24 mouse cellular contexts compared by ENCODE assay signal in genomic region chr10:67999170-67999569, GRCm38 (mm10). TPM values are rescaled to one million over a fixed set of nuclear protein-coding genes. Genes with fewer than 3 reads are reported as not detected.
"Had no signal": no experiment of that assay in that cellular context is flagged by ENCODE, and none has a peak within 500 bp of the region (broad histone marks: within the 10 kb centered on the region; RNA-seq: fewer than 3 reads in every experiment).

No protein-coding gene starts in this region.

- H3K4me1 ChIP-seq: embryonic facial prominence, embryonic 12.5 days; forebrain, embryonic 12.5 days; forebrain, embryonic 13.5 days had no signal

- H3K36me3 ChIP-seq: embryonic facial prominence, embryonic 12.5 days; embryonic facial prominence, embryonic 13.5 days; embryonic facial prominence, embryonic 15.5 days; forebrain, embryonic 15.5 days had no signal

- H3K4me3 ChIP-seq: embryonic facial prominence, embryonic 10.5 days; embryonic facial prominence, embryonic 12.5 days; embryonic facial prominence, embryonic 13.5 days; embryonic facial prominence, embryonic 15.5 days; erythroblast, embryonic 14.5 days; forebrain, embryonic 10.5 days; forebrain, embryonic 12.5 days; forebrain, embryonic 13.5 days; forebrain, embryonic 15.5 days; gastrocnemius, adult 2 months; heart, adult 2 months; heart, embryonic 10.5 days had no signal

- H3K4me2 ChIP-seq: embryonic facial prominence, embryonic 12.5 days; embryonic facial prominence, embryonic 13.5 days; forebrain, embryonic 12.5 days; forebrain, embryonic 13.5 days; forebrain, embryonic 15.5 days had no signal

- H3K27me3 ChIP-seq: embryonic facial prominence, embryonic 12.5 days; embryonic facial prominence, embryonic 13.5 days; embryonic facial prominence, embryonic 15.5 days; forebrain, embryonic 12.5 days; forebrain, embryonic 13.5 days; forebrain, embryonic 15.5 days had no signal

- H3K9ac ChIP-seq: embryonic facial prominence, embryonic 12.5 days; embryonic facial prominence, embryonic 13.5 days; embryonic facial prominence, embryonic 15.5 days; forebrain, embryonic 12.5 days; forebrain, embryonic 13.5 days; forebrain, embryonic 15.5 days; forebrain, postnatal 0 days had no signal

- H3K9me3 ChIP-seq: embryonic facial prominence, embryonic 10.5 days; embryonic facial prominence, embryonic 12.5 days; embryonic facial prominence, embryonic 13.5 days; embryonic facial prominence, embryonic 15.5 days; forebrain, embryonic 10.5 days; forebrain, embryonic 12.5 days; forebrain, embryonic 13.5 days; forebrain, embryonic 15.5 days; heart, embryonic 10.5 days had no signal

- DNase-seq: cerebellum, adult 9-11 months; cerebellum, postnatal 14 days; cerebellum, postnatal 25 days; cerebellum, postnatal 36 days; embryo, embryonic 11 days; forebrain, postnatal 0 days; gastrocnemius, adult 2 months; gastrocnemius, postnatal 10 days; gastrocnemius, postnatal 14 days; gastrocnemius, postnatal 25 days; gastrocnemius, postnatal 36 days; heart, adult 11 months; heart, adult 18-20 months; heart, adult 2 months had no signal

- H3K27ac ChIP-seq: embryonic facial prominence, embryonic 12.5 days; embryonic facial prominence, embryonic 13.5 days; embryonic facial prominence, embryonic 15.5 days; forebrain, embryonic 10.5 days; forebrain, embryonic 12.5 days; forebrain, embryonic 13.5 days; forebrain, embryonic 15.5 days; gastrocnemius, adult 2 months; heart, adult 2 months had no signal

RNA-seq across cellular contexts. Expression of gene Rtkn2, which starts 19.8 kb away (rescaled TPM):
- polyA plus RNA-seq: erythroblast, embryonic 14.5 days had no signal
